Mouse (Mus musculus) olfactory bulb, adult 2 months (tissue): ENCODE results near the gene Pnp2. TPM values are rescaled to one million over a fixed set of nuclear protein-coding genes. Genes with fewer than 3 reads are reported as not detected.

Experiments used
- H3K27ac ChIP-seq: fragments of 200-500 bp; 2 replicates; pipeline ENCODE4 v1.5.1; 2012; ENCODE audit warnings: low read depth, low read length; ENCODE audit not compliant: insufficient read depth
- H3K4me1 ChIP-seq: fragments of 200-500 bp; 2 replicates; pipeline ENCODE4 v1.6.1; 2012; ENCODE audit warnings: low read length; ENCODE audit not compliant: control insufficient read depth, insufficient read depth
- H3K4me3 ChIP-seq: fragments of 200-500 bp; 2 replicates; pipeline ENCODE4 v1.5.1; 2012; ENCODE audit warnings: mild to moderate bottlenecking, low read depth, low read length, moderate library complexity; ENCODE audit not compliant: insufficient read depth
- CTCF ChIP-seq: fragments of 200-500 bp; IDR thresholded peaks from 2 replicates; pipeline ENCODE4 v1.5.1; 2012; ENCODE audit warnings: low read depth, mild to moderate bottlenecking, low read length, moderate library complexity; ENCODE audit not compliant: insufficient read depth
- POLR2A ChIP-seq: fragments of 200-500 bp; IDR thresholded peaks from 2 replicates; pipeline ENCODE4 v1.6.1; 2012; ENCODE audit warnings: mild to moderate bottlenecking, low read depth, low read length, moderate library complexity; ENCODE audit not compliant: insufficient read depth
- WGBS: fragments of 180-500 bp; shearing (Covaris S2); methylation state at CpG from one replicate; pipeline ENCODE4 v1.1.7; 2018; 5-methylcytosine and 5-hydroxymethylcytosine counted together
- polyA plus RNA-seq: library from polyadenylated mRNA; stranded (reverse); fragments of >200 nt; gene quantifications from 2 replicates; pipeline ENCODE4 v1.2.4, GENCODE M21; 2012; ENCODE audit warnings: low replicate concordance; ENCODE audit not compliant: missing spikeins, insufficient read depth, insufficient read length

Pnp2 gene
- polyA plus RNA-seq, 1 experiment = not detected

DNA sequence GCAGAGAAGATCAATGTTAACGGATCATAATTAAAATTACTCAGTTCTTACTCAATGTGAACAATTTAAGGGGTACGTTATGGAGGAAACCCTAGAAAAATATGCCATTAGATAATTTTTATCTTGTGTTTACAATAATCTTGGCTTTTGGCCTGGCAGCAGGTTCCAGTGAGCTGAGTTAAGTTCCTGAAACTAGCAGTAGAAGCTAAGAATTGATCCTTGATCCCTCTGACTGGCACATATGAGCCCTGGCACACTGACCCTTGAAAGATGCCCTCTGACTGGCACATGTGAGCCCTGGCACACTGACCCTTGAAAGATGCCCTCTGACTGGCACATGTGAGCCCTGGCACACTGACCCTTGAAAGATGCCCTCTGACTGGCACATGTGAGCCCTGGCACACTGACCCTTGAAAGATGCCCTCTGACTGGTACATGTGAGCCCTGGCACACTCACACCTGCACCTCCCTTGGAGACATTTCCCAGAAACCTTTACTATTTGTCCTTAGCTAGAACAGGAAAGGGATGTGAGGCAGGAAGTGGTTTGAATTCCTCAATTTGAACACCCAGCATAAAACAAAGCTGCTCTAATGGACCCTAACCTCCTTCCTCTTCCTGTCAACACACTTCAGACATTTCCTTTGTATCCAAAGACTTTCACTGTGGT, 42.3 kb downstream of the Pnp2 start:
- TF ChIP-seq CTCF (no peak), POLR2A (no peak)
- Histone ChIP-seq H3K27ac (no peak overlapping the region), H3K4me1 (no peaks in the 10 kb centered on the region), H3K4me3 (no peak overlapping the region)
- 87% methylated on average over 2 of the region's 2 CpGs for WGBS

DNA sequence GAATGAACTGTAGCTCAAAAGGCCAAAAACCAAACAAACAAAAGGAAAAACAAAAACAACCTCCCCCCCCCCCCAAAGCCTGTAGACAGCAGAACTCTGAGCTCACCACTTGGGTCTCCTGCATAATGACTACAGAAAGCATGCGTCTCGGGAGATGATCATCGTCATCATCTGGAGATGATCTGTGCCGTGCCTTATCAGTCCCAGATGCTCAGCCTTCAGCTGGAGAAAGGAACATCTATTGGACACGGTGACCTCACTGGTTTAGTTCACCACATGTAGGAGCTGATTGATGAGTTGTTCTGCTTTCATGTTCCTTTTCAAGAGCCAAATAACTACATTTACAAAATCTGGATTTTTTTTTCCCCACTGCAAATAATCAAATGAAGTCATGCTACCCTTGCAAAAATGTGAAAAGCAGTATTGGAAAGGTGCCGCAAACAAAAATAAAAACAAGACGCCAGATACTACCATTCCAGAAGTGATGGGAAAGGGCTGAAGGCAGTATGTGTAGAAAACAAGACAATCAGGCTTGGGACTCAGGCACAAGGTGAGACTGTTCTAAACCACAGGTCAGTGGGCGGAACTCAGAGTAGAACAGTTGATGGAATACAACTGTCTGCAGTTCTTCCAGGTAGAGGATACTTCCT, 51.5 kb downstream of the Pnp2 start, which contains the start of gene Rnase10:
Gene Rnase10, plus strand, starts transcription at position 600 of the 650 bp plus-strand sequence.
- Histone ChIP-seq H3K4me3 (no peak within 1 kb of the TSS), H3K27ac (no peak within 1 kb of the TSS), H3K4me1 (no peaks in the 10 kb centered on the region)
- TF ChIP-seq CTCF (no peak), POLR2A (no peak)
- WGBS = 91% methylated on average over 8 of the region's 8 CpGs

GRCm38 (mm10) chr14:51007914-51008713, 52.3 kb downstream of the Pnp2 start:
- no peak for TF ChIP-seq POLR2A
- no peak for TF ChIP-seq CTCF
- H3K4me1 ChIP-seq = no peaks in the 10 kb centered on the region
- WGBS = 52% methylated on average over 13 of the region's 13 CpGs
- no peak overlapping the region for H3K4me3 ChIP-seq
- H3K27ac ChIP-seq = no peak overlapping the region

DNA sequence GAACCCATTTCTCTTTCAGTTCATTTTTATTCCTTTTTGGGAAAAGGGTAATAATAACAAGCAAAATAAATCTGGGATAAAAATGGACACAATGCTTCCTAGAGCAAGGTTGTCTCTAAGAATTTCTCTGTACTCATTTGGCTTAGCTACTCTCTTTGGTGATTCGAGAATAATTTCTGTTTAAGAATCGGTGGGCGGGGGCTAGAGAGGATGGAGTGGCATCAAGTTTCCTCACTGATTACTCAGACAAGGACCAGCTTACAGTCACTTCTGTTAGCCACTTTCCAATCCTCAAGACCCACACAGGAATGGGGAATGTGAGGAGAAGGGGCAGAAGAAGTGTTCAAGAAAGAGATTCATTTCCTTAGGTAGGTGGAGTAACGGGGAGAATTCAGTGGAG, 53.0 kb downstream of the Pnp2 start:
- 73% methylated on average over 4 of the region's 4 CpGs for WGBS
- Histone ChIP-seq H3K4me1 (no peaks in the 10 kb centered on the region), H3K4me3 (no peak overlapping the region), H3K27ac (no peak overlapping the region)
- TF ChIP-seq CTCF (no peak), POLR2A (no peak)

GRCm38 (mm10) chr14:51009572-51009971, 53.8 kb downstream of the Pnp2 start:
- TF ChIP-seq POLR2A = no peak
- TF ChIP-seq CTCF = no peak
- Histone ChIP-seq H3K4me1 (no peaks in the 10 kb centered on the region), H3K27ac (no peak overlapping the region), H3K4me3 (no peak overlapping the region)
- 91% methylated on average over 6 of the region's 6 CpGs for WGBS

Other genes starting within 250 kb of the Pnp2 start
- gene Olfr748, start 248.6 kb upstream of the Pnp2 start, polyA plus RNA-seq = not detected in 2 replicates
- gene Olfr749, start 210.9 kb upstream of the Pnp2 start, polyA plus RNA-seq = not detected in 2 replicates
- gene Ttc5, start 170.5 kb upstream of the Pnp2 start, polyA plus RNA-seq = not detected in 2 replicates
- not detected in 2 replicates for gene Ccnb1ip1, start 148.3 kb upstream of the Pnp2 start, polyA plus RNA-seq
- not detected in 2 replicates for gene Parp2, start 148.2 kb upstream of the Pnp2 start, polyA plus RNA-seq
- not detected in 2 replicates for gene Tep1, start 85.4 kb upstream of the Pnp2 start, polyA plus RNA-seq
- not detected in 2 replicates for gene Klhl33, start 58.5 kb upstream of the Pnp2 start, polyA plus RNA-seq
- not detected in 2 replicates for gene Osgep, start 31.1 kb upstream of the Pnp2 start, polyA plus RNA-seq
- not detected in 2 replicates for gene Apex1, start 31.0 kb upstream of the Pnp2 start, polyA plus RNA-seq
- not detected in 2 replicates for gene Pip4p1, start 25.1 kb upstream of the Pnp2 start, polyA plus RNA-seq
- not detected in 2 replicates for gene Pnp, start 24.9 kb upstream of the Pnp2 start, polyA plus RNA-seq
- not detected in 2 replicates for gene Gm49342, start 11.5 kb upstream of the Pnp2 start, polyA plus RNA-seq
- not detected in 2 replicates for gene Rnase10, start 51.8 kb downstream of the Pnp2 start, polyA plus RNA-seq
- gene Rnase9, start 85.9 kb downstream of the Pnp2 start, polyA plus RNA-seq = not detected in 2 replicates
- gene Rnase11, start 94.2 kb downstream of the Pnp2 start, polyA plus RNA-seq = not detected in 2 replicates
- not detected in 2 replicates for gene Rnase12, start 101.7 kb downstream of the Pnp2 start, polyA plus RNA-seq
- gene Olfr750, start 118.4 kb downstream of the Pnp2 start, polyA plus RNA-seq = not detected in 2 replicates
- not detected in 2 replicates for gene Rnase4, start 135.1 kb downstream of the Pnp2 start, polyA plus RNA-seq
- gene Ang, start 135.2 kb downstream of the Pnp2 start, polyA plus RNA-seq = not detected in 2 replicates
- gene Eddm3b, start 158.4 kb downstream of the Pnp2 start, polyA plus RNA-seq = not detected in 2 replicates
- not detected in 2 replicates for gene Rnase6, start 167.9 kb downstream of the Pnp2 start, polyA plus RNA-seq
- not detected in 2 replicates for gene Rnase1, start 190.8 kb downstream of the Pnp2 start, polyA plus RNA-seq
- not detected in 2 replicates for gene Rnase2b, start 206.3 kb downstream of the Pnp2 start, polyA plus RNA-seq
- gene Ang2, start 243.2 kb downstream of the Pnp2 start, polyA plus RNA-seq = not detected in 2 replicates
- not detected in 2 replicates for gene Ear14, start 247.4 kb downstream of the Pnp2 start, polyA plus RNA-seq